Mouse (Mus musculus): Measurements from ENCODE around the gene AU018091.

DNA sequence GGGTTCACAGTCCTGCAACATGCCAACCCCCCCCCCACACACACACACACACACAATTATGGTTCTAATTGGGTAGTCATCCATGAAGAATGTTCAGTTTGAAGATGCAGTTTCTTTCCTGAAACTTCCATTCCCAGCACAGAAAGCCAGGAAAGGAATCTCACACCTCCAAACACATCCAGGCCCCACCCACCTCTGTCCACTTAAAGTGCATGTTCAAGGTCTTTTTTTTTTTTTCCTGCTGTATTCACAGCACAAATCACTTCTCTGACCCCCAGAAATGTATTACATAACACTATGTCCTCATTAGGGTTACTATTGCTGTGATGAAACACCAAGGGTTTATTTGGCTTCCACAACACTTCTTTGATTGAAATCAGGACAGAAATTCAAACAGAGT lies 4.0 kb downstream of the AU018091 start:
- TF ChIP-seq CTCF (IDR thresholded peaks at IDR 0.05) (no peak), POLR2A (IDR thresholded peaks at IDR 0.05; ENCODE audit: insufficient read depth, low read depth, low read length) (no peak), EP300 (IDR thresholded peaks at IDR 0.05; ENCODE audit: insufficient read depth, low read depth, low read length) (no peak)

Measured in heart, adult 2 months (tissue).